Mouse (Mus musculus): Measurements from ENCODE around the gene Cntfr. TPM values are rescaled to one million over a fixed set of nuclear protein-coding genes. Genes with fewer than 3 reads are reported as not detected.

Gene Cntfr
- total RNA-seq, 1 experiment = 17.0 TPM

DNA sequence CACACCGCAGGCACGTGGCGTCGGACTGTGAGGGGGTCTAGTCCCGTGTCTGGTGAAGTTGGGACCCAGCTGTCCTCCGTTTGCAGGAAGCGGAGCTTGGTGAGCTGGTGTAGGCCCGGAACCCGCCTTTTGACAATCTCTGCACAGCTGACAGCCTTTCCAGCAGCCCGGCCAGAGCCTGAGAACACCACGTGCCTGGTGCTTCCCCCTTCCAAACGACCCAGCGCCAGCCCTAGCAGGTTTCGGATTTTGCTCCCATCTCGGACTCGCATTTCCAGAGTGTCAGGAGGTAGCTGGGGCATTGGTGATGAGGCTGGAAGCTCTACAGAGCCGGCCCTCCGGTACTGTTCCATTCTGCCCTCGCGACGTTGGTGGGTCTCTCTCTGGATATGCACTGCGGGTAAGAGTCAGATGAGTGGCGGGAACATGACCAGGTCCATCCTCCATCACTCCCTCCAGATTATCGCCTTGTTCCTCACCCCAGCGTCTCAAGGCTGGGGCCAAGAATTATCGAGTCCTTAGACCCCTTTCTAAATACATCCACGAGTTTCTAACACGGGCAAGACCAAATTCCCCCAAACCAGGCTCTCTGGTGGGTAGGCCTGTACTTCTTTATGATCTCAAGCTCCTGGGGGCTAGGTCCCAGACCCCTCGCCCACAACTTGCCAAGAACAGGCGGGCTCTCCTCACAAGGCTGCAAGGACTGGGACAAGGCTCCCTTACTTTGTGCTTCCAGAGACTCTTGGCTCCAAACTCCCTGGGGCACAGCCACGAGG is 15.7 kb upstream of the Cntfr start:
- Histone ChIP-seq H3K9me3 (ENCODE audit: control insufficient read depth, insufficient read depth, low read depth, low read length) (no peaks in the 10 kb centered on the region), H3K9ac (ENCODE audit: insufficient read depth, low read depth, low read length, poor library complexity, severe bottlenecking) (peak overlapping the region; percentile 82), H3K4me1 (ENCODE audit: control insufficient read depth in 2 of 2, insufficient read depth in 2 of 2, low read length in 2 of 2, poor library complexity in 1 of 2) (peaks cover 2 to 5% of the 10 kb centered on the region in 2 experiments; a peak in 1 of 4 replicates), H3K27ac (ENCODE audit: insufficient read depth, low read depth, low read length, poor library complexity, severe bottlenecking) (0 out of 2 replicates have a peak overlapping the region, but pooled peaks have one; percentile 1), H3K4me3 (ENCODE audit: insufficient read depth in 1 of 2, low read depth in 1 of 2, low read length in 2 of 2, poor library complexity in 1 of 2, severe bottlenecking in 1 of 2) (peak overlapping the region; percentile 68 to 100), H3K36me3 (ENCODE audit: control insufficient read depth, insufficient read depth, low read length, poor library complexity, severe bottlenecking) (peaks cover 17% of the 10 kb centered on the region; the same call in 1 of the 2 replicates)
- no peak for DNase-seq (ENCODE audit: low read depth, low spot score)
- in situ Hi-C loops (cut with MboI; ENCODE audit: low sequenced_read_pairs in 2 of 2, unreplicated experiment in 2 of 2) = loop anchor here in 1 of 2 experiments (25.0 kb wide), 1 partner anchor 150 kb away; the partner anchor contains the start of genes Dnaic1 and Fam219a
- TF ChIP-seq ZNF384 (IDR thresholded peaks at IDR 0.05; ENCODE audit: low read depth, low read length) (no peak), HCFC1 (IDR thresholded peaks at IDR 0.05; ENCODE audit: borderline replicate concordance, insufficient read depth, low read length) (no peak), ZC3H11A (IDR thresholded peaks at IDR 0.05; ENCODE audit: borderline replicate concordance, low read depth, low read length) (no peak), MAFK (IDR thresholded peaks at IDR 0.05; ENCODE audit: insufficient read depth, low read depth, low read length) (no peak), CHD2 (IDR thresholded peaks at IDR 0.05; ENCODE audit: low read depth, low read length) (no peak)

DNA sequence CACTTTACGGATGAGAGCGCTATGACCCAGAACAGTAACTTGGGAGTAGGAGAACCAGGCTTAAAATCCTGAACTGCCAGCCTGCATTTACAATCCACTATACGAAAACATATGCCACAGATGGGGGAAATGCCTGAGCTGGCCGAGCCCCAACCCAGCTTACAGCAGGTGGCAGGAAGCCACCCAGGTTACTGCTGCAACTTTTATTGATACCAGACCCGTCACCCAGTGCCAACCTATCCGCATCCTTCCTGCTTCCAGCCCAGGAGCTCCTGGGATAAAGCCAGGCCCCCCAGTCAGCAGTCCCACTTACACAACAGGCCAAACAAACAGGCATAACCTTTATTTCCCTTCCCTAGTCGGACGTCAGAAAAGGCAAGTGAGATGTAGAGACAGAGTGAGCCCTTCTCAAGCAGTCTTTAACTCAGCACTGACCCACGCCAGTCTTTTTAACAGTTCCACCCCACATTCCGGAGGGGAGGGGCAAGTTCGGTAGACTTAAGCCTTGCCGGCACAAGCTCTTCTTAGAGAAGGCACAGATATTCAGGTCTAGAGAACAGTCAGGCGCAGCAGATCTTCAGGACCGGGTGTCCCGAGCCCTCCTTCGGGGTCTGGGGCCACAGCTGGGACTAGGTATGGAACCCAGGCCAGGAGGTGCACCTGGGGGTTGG is 15.0 kb upstream of the Cntfr start:
- in situ Hi-C loops (cut with MboI; ENCODE audit: low sequenced_read_pairs in 2 of 2, unreplicated experiment in 2 of 2) = loop anchor here in 1 of 2 experiments (25.0 kb wide), 1 partner anchor 150 kb away; the partner anchor contains the start of genes Dnaic1 and Fam219a
- Histone ChIP-seq H3K9ac (ENCODE audit: insufficient read depth, low read depth, low read length, poor library complexity, severe bottlenecking) (peak overlapping the region; percentile 82), H3K9me3 (ENCODE audit: control insufficient read depth, insufficient read depth, low read depth, low read length) (no peaks in the 10 kb centered on the region), H3K4me3 (ENCODE audit: insufficient read depth in 1 of 2, low read depth in 1 of 2, low read length in 2 of 2, poor library complexity in 1 of 2, severe bottlenecking in 1 of 2) (peak overlapping the region; percentile 68 to 100), H3K4me1 (ENCODE audit: control insufficient read depth in 2 of 2, insufficient read depth in 2 of 2, low read length in 2 of 2, poor library complexity in 1 of 2) (peaks cover 2 to 5% of the 10 kb centered on the region in 2 experiments; a peak in 1 of 4 replicates), H3K27ac (ENCODE audit: insufficient read depth, low read depth, low read length, poor library complexity, severe bottlenecking) (no peak overlapping the region), H3K36me3 (ENCODE audit: control insufficient read depth, insufficient read depth, low read length, poor library complexity, severe bottlenecking) (peaks cover 16% of the 10 kb centered on the region; the same call in 1 of the 2 replicates)
- DNase-seq (ENCODE audit: low read depth, low spot score) = no peak
- no peak for TF ChIP-seq ZNF384 (IDR thresholded peaks at IDR 0.05; ENCODE audit: low read depth, low read length)
- TF ChIP-seq CHD2 (IDR thresholded peaks at IDR 0.05; ENCODE audit: low read depth, low read length) = no peak
- no peak for TF ChIP-seq MAFK (IDR thresholded peaks at IDR 0.05; ENCODE audit: insufficient read depth, low read depth, low read length)
- no peak for TF ChIP-seq HCFC1 (IDR thresholded peaks at IDR 0.05; ENCODE audit: borderline replicate concordance, insufficient read depth, low read length)
- TF ChIP-seq ZC3H11A (IDR thresholded peaks at IDR 0.05; ENCODE audit: borderline replicate concordance, low read depth, low read length) = no peak

DNA sequence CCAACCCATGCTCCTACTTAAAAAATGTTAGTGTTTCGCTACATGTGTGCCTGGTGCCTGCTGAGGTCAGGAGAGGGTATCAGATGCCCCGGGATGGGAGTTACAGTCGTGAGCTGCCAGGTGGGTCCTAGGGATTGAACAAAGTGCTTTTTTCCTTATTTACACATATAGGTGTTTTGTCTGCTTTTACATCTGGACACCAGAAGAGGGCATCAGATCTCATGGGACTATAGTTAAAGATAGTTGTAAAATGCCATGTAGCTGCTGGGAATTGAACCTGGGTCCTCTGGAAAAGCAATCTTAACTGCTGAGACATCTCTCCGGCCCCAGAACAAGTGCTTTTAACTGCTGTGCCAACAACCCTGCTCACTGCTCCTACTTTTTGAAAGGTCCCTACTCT is 13.3 kb upstream of the Cntfr start:
- TF ChIP-seq MAFK (IDR thresholded peaks at IDR 0.05; ENCODE audit: insufficient read depth, low read depth, low read length) (no peak), ZC3H11A (IDR thresholded peaks at IDR 0.05; ENCODE audit: borderline replicate concordance, low read depth, low read length) (no peak), ZNF384 (IDR thresholded peaks at IDR 0.05; ENCODE audit: low read depth, low read length) (no peak), CHD2 (IDR thresholded peaks at IDR 0.05; ENCODE audit: low read depth, low read length) (no peak), HCFC1 (IDR thresholded peaks at IDR 0.05; ENCODE audit: borderline replicate concordance, insufficient read depth, low read length) (no peak)
- H3K4me1 ChIP-seq (ENCODE audit: control insufficient read depth in 2 of 2, insufficient read depth in 2 of 2, low read length in 2 of 2, poor library complexity in 1 of 2) = peaks cover 2 to 12% of the 10 kb centered on the region in 2 experiments; a peak in 1 of 4 replicates
- no peaks in the 10 kb centered on the region for H3K9me3 ChIP-seq (ENCODE audit: control insufficient read depth, insufficient read depth, low read depth, low read length)
- H3K4me3 ChIP-seq (ENCODE audit: insufficient read depth in 1 of 2, low read depth in 1 of 2, low read length in 2 of 2, poor library complexity in 1 of 2, severe bottlenecking in 1 of 2) = no peak overlapping the region
- H3K36me3 ChIP-seq (ENCODE audit: control insufficient read depth, insufficient read depth, low read length, poor library complexity, severe bottlenecking) = peaks cover 14% of the 10 kb centered on the region; the same call in 1 of the 2 replicates
- in situ Hi-C loops (cut with MboI; ENCODE audit: low sequenced_read_pairs in 2 of 2, unreplicated experiment in 2 of 2) = loop anchor here in 1 of 2 experiments (25.0 kb wide), 1 partner anchor 148 kb away; the partner anchor contains the start of genes Dnaic1 and Fam219a
- no peak overlapping the region for H3K27ac ChIP-seq (ENCODE audit: insufficient read depth, low read depth, low read length, poor library complexity, severe bottlenecking)
- H3K9ac ChIP-seq (ENCODE audit: insufficient read depth, low read depth, low read length, poor library complexity, severe bottlenecking) = no peak overlapping the region
- no peak for DNase-seq (ENCODE audit: low read depth, low spot score)

DNA sequence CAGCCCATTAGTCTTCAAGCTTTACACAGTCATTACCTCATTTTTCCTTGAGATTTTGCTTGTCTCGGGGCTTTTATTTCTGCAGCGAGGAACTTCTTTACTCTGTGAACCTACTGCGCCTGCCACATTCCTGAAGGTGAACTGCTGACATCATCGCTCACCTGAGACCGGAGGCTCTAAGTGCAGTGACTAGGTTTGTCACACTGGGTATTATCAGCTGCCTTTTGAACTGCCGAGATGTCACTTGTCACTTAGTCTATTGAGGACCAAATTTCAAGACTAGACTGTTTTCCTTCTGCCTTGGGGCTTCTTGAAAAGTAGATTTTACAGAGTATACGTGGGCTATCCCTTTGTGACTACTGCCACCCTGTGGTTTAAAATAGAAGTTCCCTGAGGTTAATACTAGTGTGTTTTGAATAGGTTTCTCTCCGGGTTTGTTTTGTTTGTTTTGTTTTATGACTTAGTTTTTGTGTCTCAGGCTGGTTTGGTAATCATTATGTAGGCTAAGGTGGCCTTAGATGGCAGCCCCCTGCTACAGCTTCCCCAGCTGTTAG is 11.4 kb upstream of the Cntfr start:
- DNase-seq (ENCODE audit: low read depth, low spot score) = peak; percentile 54
- H3K27ac ChIP-seq (ENCODE audit: insufficient read depth, low read depth, low read length, poor library complexity, severe bottlenecking) = no peak overlapping the region

More for the DNA sequence above, 11.4 kb upstream of the Cntfr start:
- TF ChIP-seq ZC3H11A (IDR thresholded peaks at IDR 0.05; ENCODE audit: borderline replicate concordance, low read depth, low read length) (peak; percentile 46; the same call in 1 of the 2 replicates), MAFK (IDR thresholded peaks at IDR 0.05; ENCODE audit: insufficient read depth, low read depth, low read length) (no peak), HCFC1 (IDR thresholded peaks at IDR 0.05; ENCODE audit: borderline replicate concordance, insufficient read depth, low read length) (no peak)
- Histone ChIP-seq H3K9me3 (ENCODE audit: control insufficient read depth, insufficient read depth, low read depth, low read length) (no peaks in the 10 kb centered on the region), H3K9ac (ENCODE audit: insufficient read depth, low read depth, low read length, poor library complexity, severe bottlenecking) (no peak overlapping the region), H3K36me3 (ENCODE audit: control insufficient read depth, insufficient read depth, low read length, poor library complexity, severe bottlenecking) (peaks cover 10% of the 10 kb centered on the region; the same call in 1 of the 2 replicates), H3K4me1 (ENCODE audit: control insufficient read depth in 2 of 2, insufficient read depth in 2 of 2, low read length in 2 of 2, poor library complexity in 1 of 2) (peaks cover 0 to 23% of the 10 kb centered on the region in 2 experiments; a peak in 2 of 4 replicates), H3K4me3 (ENCODE audit: insufficient read depth in 1 of 2, low read depth in 1 of 2, low read length in 2 of 2, poor library complexity in 1 of 2, severe bottlenecking in 1 of 2) (no peak overlapping the region)
- in situ Hi-C loops (cut with MboI; ENCODE audit: low sequenced_read_pairs in 2 of 2, unreplicated experiment in 2 of 2) = loop anchor here (10.0 to 25.0 kb wide), 2 partner anchors 146 to 153 kb away; partner anchors contain the start of genes Dnaic1 (in 1 of the 2) and Fam219a (in 1 of the 2)
